Mouse (Mus musculus) MEL (cell line): ENCODE results near the gene Asah2. TPM values are rescaled to one million over a fixed set of nuclear protein-coding genes. Genes with fewer than 3 reads are reported as not detected.

ENCODE experiments used
- DNase-seq: peaks from one replicate; pipeline ENCODE4 v3.0.0; 2011; ENCODE audit warnings: low read depth, low spot score
- H3K27ac ChIP-seq: 2 replicates; pipeline ENCODE4 v1.5.1; 2012; ENCODE audit warnings: low read depth, mild to moderate bottlenecking, control low read depth, low read length, moderate library complexity; ENCODE audit not compliant: control insufficient read depth
- H3K27me3 ChIP-seq, 2 experiments: fragments of 150-350 bp in 1 of 2; sonication (generic) in 1 of 2; 2 replicates each; pipeline ENCODE4 v1.6.1; 2012; ENCODE audit warnings: low read length in 2 of 2, mild to moderate bottlenecking in 2 of 2, improper control_type of control experiment in 1 of 2, moderate library complexity in 1 of 2; ENCODE audit not compliant: insufficient read depth in 2 of 2, control insufficient read depth in 1 of 2
- H3K36me3 ChIP-seq, 2 experiments: 2 replicates each; pipeline ENCODE4 v1.6.1; 2012 to 2014; ENCODE audit warnings: low read length in 2 of 2, improper control_type of control experiment in 1 of 2, inconsistent platforms in 1 of 2, mild to moderate bottlenecking in 1 of 2; ENCODE audit not compliant: insufficient read depth in 2 of 2, control insufficient read depth in 1 of 2
- H3K4me1 ChIP-seq, 2 experiments: fragments of 150-350 bp in 1 of 2; sonication (generic) in 1 of 2; 2 replicates each; pipeline ENCODE4 v1.6.1; 2012; ENCODE audit warnings: low read length in 2 of 2, improper control_type of control experiment in 1 of 2, mild to moderate bottlenecking in 1 of 2; ENCODE audit not compliant: insufficient read depth in 2 of 2, control insufficient read depth in 1 of 2
- H3K4me3 ChIP-seq, 2 experiments: fragments of 150-350 bp in 1 of 2; sonication (generic) in 1 of 2; 2 replicates each; pipeline ENCODE4 v1.5.1; 2012; ENCODE audit warnings: low read depth in 2 of 2, low read length in 2 of 2, mild to moderate bottlenecking in 2 of 2, moderate library complexity in 2 of 2, control low read depth in 1 of 2, improper control_type of control experiment in 1 of 2; ENCODE audit not compliant: control insufficient read depth in 1 of 2, insufficient read depth in 1 of 2
- H3K79me2 ChIP-seq: 2 replicates; pipeline ENCODE4 v1.6.1; 2012; ENCODE audit warnings: mild to moderate bottlenecking, low read length, moderate library complexity; ENCODE audit not compliant: control insufficient read depth, poor library complexity, insufficient read depth
- H3K9ac ChIP-seq: 2 replicates; pipeline ENCODE4 v1.6.1; 2012; ENCODE audit warnings: low read depth, mild to moderate bottlenecking, control low read depth, low read length, moderate library complexity; ENCODE audit not compliant: control insufficient read depth, poor library complexity, severe bottlenecking
- H3K9me3 ChIP-seq: fragments of 150-350 bp; sonication (generic); replicated peaks from 2 replicates; pipeline ENCODE4 v1.6.1; 2012; ENCODE audit warnings: mild to moderate bottlenecking, low read length, improper control_type of control experiment, moderate library complexity; ENCODE audit not compliant: insufficient read depth
- BHLHE40 ChIP-seq: IDR thresholded peaks from 2 replicates; pipeline ENCODE4 v1.6.1; 2012; ENCODE audit warnings: low read depth, mild to moderate bottlenecking, inconsistent platforms, low read length, improper control_type of control experiment, borderline replicate concordance
- CHD1 ChIP-seq: IDR thresholded peaks from 2 replicates; pipeline ENCODE4 v1.6.1; 2012; ENCODE audit warnings: low read depth, mild to moderate bottlenecking, inconsistent platforms, low read length, improper control_type of control experiment
- CHD2 ChIP-seq: IDR thresholded peaks from 2 replicates; pipeline ENCODE4 v1.6.1; 2011; ENCODE audit warnings: low read length, improper control_type of control experiment
- E2F4 ChIP-seq: IDR thresholded peaks from 2 replicates; pipeline ENCODE4 v1.6.1; 2011; ENCODE audit warnings: low read depth, low read length, improper control_type of control experiment, borderline replicate concordance
- ELF1 ChIP-seq: IDR thresholded peaks from 2 replicates; pipeline ENCODE4 v1.6.1; 2014; ENCODE audit warnings: low read depth, mild to moderate bottlenecking, inconsistent platforms, low read length, improper control_type of control experiment, moderate library complexity
- EP300 ChIP-seq, 2 experiments: IDR thresholded peaks; 2 replicates each; pipeline ENCODE4 v1.6.1; 2011; ENCODE audit warnings: improper control_type of control experiment in 2 of 2, low read length in 2 of 2, low read depth in 1 of 2, mild to moderate bottlenecking in 1 of 2
- ETS1 ChIP-seq: IDR thresholded peaks from 2 replicates; pipeline ENCODE4 v1.6.1; 2012; ENCODE audit warnings: low read depth, mild to moderate bottlenecking, inconsistent platforms, low read length, improper control_type of control experiment, moderate library complexity
- GABPA ChIP-seq: IDR thresholded peaks from 2 replicates; pipeline ENCODE4 v1.6.1; 2012; ENCODE audit warnings: low read depth, mild to moderate bottlenecking, inconsistent platforms, low read length, improper control_type of control experiment, moderate library complexity
- GATA1 ChIP-seq: IDR thresholded peaks from 2 replicates; pipeline ENCODE4 v1.6.1; 2011; ENCODE audit warnings: low read depth, low read length, improper control_type of control experiment
- HCFC1 ChIP-seq: IDR thresholded peaks from 2 replicates; pipeline ENCODE4 v1.6.1; 2012; ENCODE audit warnings: low read depth, mild to moderate bottlenecking, inconsistent platforms, low read length, improper control_type of control experiment, moderate library complexity
- JUND ChIP-seq: IDR thresholded peaks from 2 replicates; pipeline ENCODE4 v1.6.1; 2011; ENCODE audit warnings: low read depth, mild to moderate bottlenecking, improper control_type of control experiment, low read length
- MAZ ChIP-seq: IDR thresholded peaks from 2 replicates; pipeline ENCODE4 v1.6.1; 2012; ENCODE audit warnings: low read depth, mild to moderate bottlenecking, inconsistent platforms, low read length, improper control_type of control experiment
- MEF2A ChIP-seq: IDR thresholded peaks from 2 replicates; pipeline ENCODE4 v1.6.1; 2014; ENCODE audit warnings: low read depth, mild to moderate bottlenecking, inconsistent platforms, low read length, improper control_type of control experiment; ENCODE audit not compliant: poor library complexity, insufficient replicate concordance, severe bottlenecking; ENCODE audit errors: extremely low read depth
- MXI1 ChIP-seq: IDR thresholded peaks from 2 replicates; pipeline ENCODE4 v1.6.1; 2011; ENCODE audit warnings: mild to moderate bottlenecking, low read depth, low read length, improper control_type of control experiment
- MYB ChIP-seq: IDR thresholded peaks from 2 replicates; pipeline ENCODE4 v1.6.1; 2011; ENCODE audit warnings: mild to moderate bottlenecking, low read depth, low read length, improper control_type of control experiment
- MYC ChIP-seq: IDR thresholded peaks from 2 replicates; pipeline ENCODE4 v1.6.1; 2011; ENCODE audit warnings: low read depth, mild to moderate bottlenecking, low read length, improper control_type of control experiment, moderate library complexity
- NELFE ChIP-seq: IDR thresholded peaks from 2 replicates; pipeline ENCODE4 v1.6.1; 2011; ENCODE audit warnings: low read depth, low read length, improper control_type of control experiment
- NRF1 ChIP-seq: IDR thresholded peaks from 2 replicates; pipeline ENCODE4 v1.6.1; 2014; ENCODE audit warnings: low read depth, mild to moderate bottlenecking, inconsistent platforms, low read length, improper control_type of control experiment, moderate library complexity; ENCODE audit not compliant: poor library complexity, insufficient read depth, severe bottlenecking
- POLR2AphosphoS2 ChIP-seq: IDR thresholded peaks from 2 replicates; pipeline ENCODE4 v1.6.1; 2011; ENCODE audit warnings: low read length, improper control_type of control experiment
- RAD21 ChIP-seq: IDR thresholded peaks from 2 replicates; pipeline ENCODE4 v1.6.1; 2011; ENCODE audit warnings: mild to moderate bottlenecking, low read depth, low read length, improper control_type of control experiment
- SMC3 ChIP-seq: IDR thresholded peaks from 2 replicates; pipeline ENCODE4 v1.6.1; 2011; ENCODE audit warnings: low read depth, low read length, improper control_type of control experiment
- TAL1 ChIP-seq: IDR thresholded peaks from 2 replicates; pipeline ENCODE4 v1.6.1; 2012; ENCODE audit warnings: mild to moderate bottlenecking, inconsistent platforms, low read length, moderate library complexity, mixed read lengths
- TBP ChIP-seq: IDR thresholded peaks from 2 replicates; pipeline ENCODE4 v1.8.0; 2011; ENCODE audit warnings: low read depth, low read length, improper control_type of control experiment
- TCF12 ChIP-seq: IDR thresholded peaks from 2 replicates; pipeline ENCODE4 v1.6.1; 2014; ENCODE audit warnings: low read depth, mild to moderate bottlenecking, inconsistent platforms, low read length, improper control_type of control experiment, moderate library complexity
- UBTF ChIP-seq: IDR thresholded peaks from 2 replicates; pipeline ENCODE4 v1.6.1; 2012; ENCODE audit warnings: low read depth, mild to moderate bottlenecking, inconsistent platforms, low read length, improper control_type of control experiment, moderate library complexity, borderline replicate concordance; ENCODE audit not compliant: insufficient read depth
- USF2 ChIP-seq, 2 experiments: IDR thresholded peaks; 2 replicates each; pipeline ENCODE4 v1.6.1; 2011 to 2012; ENCODE audit warnings: improper control_type of control experiment in 2 of 2, low read length in 2 of 2, borderline replicate concordance in 1 of 2, inconsistent platforms in 1 of 2, low read depth in 1 of 2, mild to moderate bottlenecking in 1 of 2; ENCODE audit not compliant: insufficient read depth in 1 of 2
- ZC3H11A ChIP-seq: IDR thresholded peaks from 2 replicates; pipeline ENCODE4 v1.6.1; 2012; ENCODE audit warnings: low read depth, mild to moderate bottlenecking, inconsistent platforms, low read length, improper control_type of control experiment
- ZNF384 ChIP-seq: IDR thresholded peaks from 2 replicates; pipeline ENCODE4 v1.6.1; 2012; ENCODE audit warnings: low read depth, mild to moderate bottlenecking, inconsistent platforms, low read length, improper control_type of control experiment
- polyA plus RNA-seq, 2 experiments: library from polyadenylated mRNA; stranded (reverse) in 1 of 2; unstranded in 1 of 2; fragments of >175 nt in 1 of 2; fragments of >200 nt in 1 of 2; gene quantifications; 2 replicates each; pipeline versions ENCODE4 v1.2.1 to v1.2.4; 2012; ENCODE audit warnings: low replicate concordance in 2 of 2, low read depth in 1 of 2; ENCODE audit not compliant: insufficient read length in 2 of 2, insufficient read depth in 1 of 2, missing spikeins in 1 of 2
- total RNA-seq: library from RNA; depleted of rRNA; stranded (reverse); fragments of 300-350 nt; gene quantifications from 2 replicates; pipeline ENCODE4 v1.2.3, GENCODE M21; 2012

Asah2 gene
- total and polyA plus RNA-seq, 3 experiments: 0.58 to 1.3 TPM; not detected in 1

DNA sequence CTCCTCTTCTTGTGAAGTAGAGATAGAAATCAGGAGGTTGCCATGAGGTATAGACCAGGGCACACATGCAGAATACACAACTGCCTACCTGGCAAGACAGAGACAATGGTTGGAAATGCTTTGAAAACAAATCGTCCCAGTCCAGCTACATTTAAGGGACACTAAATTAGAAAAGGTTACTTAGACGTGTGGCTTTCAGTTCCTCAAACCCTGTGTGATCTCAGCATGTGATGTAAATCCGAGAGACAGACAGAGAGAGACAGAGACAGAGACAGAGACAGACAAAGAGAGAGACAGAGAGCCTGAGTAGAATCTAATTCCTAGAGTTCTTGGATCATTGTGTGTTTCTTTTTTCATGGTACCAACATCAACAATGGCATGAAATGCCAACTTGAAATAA, 136.6 kb downstream of the Asah2 start:
- Histone ChIP-seq H3K4me1 (peaks cover 0 to 16% of the 10 kb centered on the region in 2 experiments; a peak in 3 of 4 replicates), H3K79me2 (no peaks in the 10 kb centered on the region), H3K4me3 (peak overlapping the region; percentile 29 to 40), H3K9me3 (no peaks in the 10 kb centered on the region), H3K27ac (no peak overlapping the region), H3K36me3 (peaks cover 0 to 14% of the 10 kb centered on the region in 2 experiments; a peak in 2 of 4 replicates), H3K9ac (peak overlapping the region; percentile 21; the same call in 1 of the 2 replicates), H3K27me3 (no peaks in the 10 kb centered on the region)
- no peak for TF ChIP-seq TAL1
- TF ChIP-seq ELF1: no peak
- no peak for TF ChIP-seq TCF12
- no peak for TF ChIP-seq ETS1
- TF ChIP-seq ZC3H11A: no peak
- no peak for TF ChIP-seq TBP
- TF ChIP-seq GATA1: no peak
- no peak for TF ChIP-seq POLR2AphosphoS2
- TF ChIP-seq MAZ: no peak
- TF ChIP-seq CHD1: no peak
- no peak for TF ChIP-seq GABPA
- TF ChIP-seq NELFE: no peak
- no peak for TF ChIP-seq E2F4
- TF ChIP-seq USF2 (IDR thresholded peaks at IDR 0.05; ENCODE audit: borderline replicate concordance in 1 of 2, insufficient read depth in 1 of 2, low read depth in 1 of 2, low read length in 2 of 2): no peak
- TF ChIP-seq MYB: no peak
- no peak for TF ChIP-seq MEF2A
- TF ChIP-seq MYC: no peak
- TF ChIP-seq EP300 (IDR thresholded peaks at IDR 0.05; ENCODE audit: low read depth in 1 of 2, low read length in 2 of 2): no peak
- TF ChIP-seq BHLHE40: no peak
- peak; percentile 47 for DNase-seq

DNA sequence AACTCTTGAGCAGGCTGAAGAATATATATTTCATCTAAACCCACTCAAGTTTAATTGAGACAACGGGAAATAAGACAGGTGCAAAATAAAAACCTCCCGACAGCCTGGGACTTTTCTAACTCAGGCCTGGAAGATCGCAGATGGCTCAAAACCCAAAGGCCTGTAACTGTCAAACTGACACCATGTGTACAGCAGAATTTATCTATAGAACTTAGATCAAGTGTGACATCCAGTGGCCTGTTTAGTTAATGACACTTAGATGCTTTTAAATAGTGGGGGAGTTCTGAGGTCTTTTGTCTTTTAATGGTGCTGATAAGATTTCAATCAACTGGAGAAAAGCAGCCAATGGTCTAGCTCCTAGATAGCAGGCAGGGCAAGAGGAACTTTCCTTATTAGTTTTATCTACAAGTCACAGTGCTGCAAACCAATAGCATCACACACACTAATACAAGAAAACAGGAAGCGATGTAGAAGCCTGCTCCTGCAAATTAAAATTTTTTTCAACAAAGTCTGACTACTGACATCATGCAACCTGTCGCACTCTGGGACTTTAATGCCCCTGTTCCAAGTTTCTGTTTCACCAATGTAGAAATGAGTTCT, 140.0 kb downstream of the Asah2 start:
- Histone ChIP-seq H3K27me3 (no peaks in the 10 kb centered on the region), H3K36me3 (peaks cover 0 to 14% of the 10 kb centered on the region in 2 experiments; a peak in 2 of 4 replicates), H3K9me3 (no peaks in the 10 kb centered on the region), H3K4me3 (peak overlapping the region in 1 of 2 experiments; percentile 21; a peak in 2 of 4 replicates), H3K9ac (peak overlapping the region; percentile 24; the same call in 1 of the 2 replicates), H3K4me1 (peaks cover 2 to 17% of the 10 kb centered on the region in 2 experiments), H3K79me2 (no peaks in the 10 kb centered on the region), H3K27ac (peak overlapping the region; percentile 46)
- peak; percentile 88 for DNase-seq
- TF ChIP-seq UBTF (no peak), CHD2 (no peak), JUND (no peak), MAZ (no peak), ELF1 (peak; percentile 72; the same call in 1 of the 2 replicates), RAD21 (peak; percentile 87), CHD1 (no peak), NRF1 (no peak), TCF12 (peak; percentile 60), MYB (peak; percentile 69), HCFC1 (0 out of 2 replicates have a peak, but pooled peaks have one; percentile 14), ZNF384 (peak; percentile 87), TBP (0 out of 2 replicates have a peak, but pooled peaks have one; percentile 45), GATA1 (peak; percentile 98), MXI1 (peak; percentile 98), GABPA (no peak), ETS1 (peak; percentile 83), MEF2A (no peak), SMC3 (peak; percentile 68)
